Mouse (Mus musculus) right cerebral cortex, postnatal 10 days (tissue): ENCODE data around the gene Mrpl52.

Experiments
- DNase-seq, 2 experiments: peaks; one replicate each; pipeline ENCODE4 v3.0.0; 2021; ENCODE audit warnings: low spot score in 2 of 2

The Mrpl52 gene

DNA sequence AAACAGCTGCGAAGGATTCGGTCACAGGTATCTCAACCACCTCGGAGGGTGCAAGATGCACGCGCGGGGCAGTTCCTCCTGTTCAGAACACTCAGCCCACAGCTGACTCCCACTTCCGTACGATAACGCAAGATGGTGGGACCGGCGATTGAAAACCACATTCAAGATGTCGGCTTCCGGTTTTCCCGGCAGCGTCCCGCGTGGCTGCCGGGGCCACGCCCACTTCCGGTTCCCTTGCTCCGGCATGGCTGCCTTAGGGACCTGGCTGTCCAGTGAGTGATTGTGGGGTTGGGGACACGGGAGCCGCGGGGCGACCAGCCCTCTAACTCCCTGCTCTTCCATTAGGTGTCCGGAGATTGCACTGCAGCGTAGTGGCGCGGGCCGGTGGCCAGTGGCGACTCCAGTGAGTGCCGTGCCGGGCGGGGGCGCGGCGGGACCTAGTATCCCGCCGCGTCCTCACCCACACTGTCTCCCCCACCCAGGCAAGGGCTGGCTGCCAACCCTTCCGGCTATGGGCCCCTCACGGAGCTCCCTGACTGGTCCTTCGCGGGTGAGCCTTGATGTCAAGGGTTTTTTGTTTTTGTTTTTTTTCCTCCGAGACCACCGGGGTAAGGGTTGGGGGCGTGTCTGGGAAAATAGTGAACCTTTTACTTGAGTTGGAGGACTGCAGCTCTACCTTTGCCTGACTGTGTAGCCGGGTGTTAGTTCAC lies at the start of gene Mrpl52:
Gene Mrpl52 (plus strand): TSS at position 221 of the 710 bp plus-strand sequence.
- peak; percentile 95 to 96 for DNase-seq

DNA sequence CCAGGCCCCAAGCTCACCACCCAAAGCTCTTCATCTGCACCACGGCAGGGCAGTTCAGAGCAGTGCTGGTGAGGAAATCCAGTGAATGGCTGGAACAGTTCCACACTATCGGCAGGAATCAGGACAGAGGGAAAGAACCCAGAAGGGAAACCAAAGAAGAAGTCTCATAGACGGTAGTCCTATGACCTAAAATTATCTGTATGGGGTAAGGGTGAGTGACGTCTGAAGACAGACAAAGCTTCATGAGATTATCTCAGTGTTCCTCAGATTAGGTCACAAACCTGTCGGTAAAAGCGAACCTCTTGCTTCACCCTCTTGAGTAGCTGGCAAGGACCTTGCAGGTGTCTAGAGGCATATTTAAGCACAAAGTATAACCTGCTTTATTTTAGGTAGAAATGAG lies 49.5 kb upstream of the Mrpl52 start:
- DNase-seq, result no peak

GRCm38 (mm10) chr14:54379571-54379970 lies 47.1 kb upstream of the Mrpl52 start:
- DNase-seq, result no peak

- no peak for DNase-seq
These were observed 46.1 kb upstream of the Mrpl52 start for GRCm38 (mm10) chr14:54380616-54381015.

DNA sequence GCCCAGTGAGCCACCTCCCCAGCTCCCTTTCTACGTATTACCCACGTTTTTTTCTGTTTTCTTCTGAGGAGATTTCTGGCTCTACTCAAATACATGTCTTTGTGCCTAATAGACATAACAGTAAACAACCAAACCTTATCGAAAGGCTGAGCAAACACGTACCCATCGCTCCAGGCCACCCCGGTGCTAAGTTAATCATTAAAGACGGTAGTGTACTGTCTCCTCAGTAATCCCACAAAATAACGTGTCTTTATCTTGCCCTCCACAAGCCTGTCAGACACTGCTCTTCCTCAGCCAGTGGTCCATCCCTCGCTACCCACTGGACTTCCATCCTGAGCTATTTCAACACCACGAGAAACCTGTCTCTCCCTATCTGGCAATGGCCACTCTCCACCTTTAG lies 44.9 kb upstream of the Mrpl52 start:
- DNase-seq, result no peak

GRCm38 (mm10) chr14:54382641-54383040 lies 44.1 kb upstream of the Mrpl52 start:
- DNase-seq, result peak in 1 of 2 experiments; percentile 40

DNA sequence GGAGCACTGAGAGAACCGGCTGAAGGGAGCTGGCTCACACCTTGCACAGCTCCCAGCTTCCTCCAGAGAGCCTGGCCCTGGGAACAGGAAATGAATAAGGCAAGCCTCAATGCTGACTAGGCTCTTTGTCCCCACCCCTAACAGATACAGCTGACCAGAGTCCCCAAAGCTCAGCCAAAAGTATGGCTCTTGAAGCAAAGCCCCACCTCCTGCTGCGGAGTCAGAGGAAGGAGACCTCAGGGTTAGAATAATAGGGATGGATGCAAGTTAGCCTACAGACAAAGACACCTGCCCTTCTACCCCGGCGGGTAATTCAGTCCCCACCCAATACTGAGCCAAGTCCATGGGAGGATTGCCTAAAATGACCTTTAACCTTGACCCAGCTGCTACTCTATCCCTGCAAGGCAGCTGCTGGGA lies 43.3 kb upstream of the Mrpl52 start:
- DNase-seq, result peak; percentile 28 to 41

DNA sequence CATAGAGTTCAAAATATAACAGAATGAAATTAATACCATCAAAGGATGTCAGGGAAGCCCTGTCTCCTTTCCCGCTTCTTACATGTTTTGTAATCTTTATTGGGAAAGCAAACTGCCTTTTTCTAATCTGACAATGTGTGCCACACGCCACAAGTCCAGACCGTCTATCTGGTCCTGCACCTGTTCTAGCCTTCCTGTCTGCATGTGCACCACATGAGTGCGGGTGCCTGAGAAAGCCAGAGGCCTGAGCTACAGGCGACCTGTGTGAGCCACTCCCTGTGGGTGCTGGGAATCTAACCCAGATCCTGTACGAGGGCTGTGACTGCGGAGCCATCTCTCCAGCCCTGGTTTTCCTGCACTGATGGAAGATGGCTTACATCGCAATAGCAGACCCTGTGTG lies 42.3 kb upstream of the Mrpl52 start:
- DNase-seq, result no peak

- no peak for DNase-seq
These were observed 40.6 kb upstream of the Mrpl52 start for GRCm38 (mm10) chr14:54385968-54386618.

DNA sequence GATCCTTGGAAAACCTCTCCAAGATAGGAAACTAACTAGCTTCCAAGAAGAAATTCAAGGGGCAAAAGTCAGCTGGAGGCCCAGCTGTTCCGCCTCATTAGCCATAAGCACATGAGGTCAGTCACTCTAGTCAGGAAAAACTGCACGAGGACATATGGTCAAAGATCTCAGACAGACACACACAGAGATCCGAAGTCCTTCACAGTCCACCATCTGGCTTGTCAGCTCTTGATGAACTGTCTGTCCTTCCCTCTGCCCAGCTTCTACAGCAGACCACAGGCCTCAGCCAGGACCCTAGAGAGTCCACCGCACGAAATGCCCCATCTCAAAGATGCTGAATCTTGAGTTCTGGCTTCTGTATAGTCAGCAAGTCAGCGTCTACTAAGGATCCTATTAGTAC lies 39.2 kb upstream of the Mrpl52 start:
- DNase-seq, result no peak

GRCm38 (mm10) chr14:54390843-54391242 lies 35.9 kb upstream of the Mrpl52 start:
- no peak for DNase-seq

DNA sequence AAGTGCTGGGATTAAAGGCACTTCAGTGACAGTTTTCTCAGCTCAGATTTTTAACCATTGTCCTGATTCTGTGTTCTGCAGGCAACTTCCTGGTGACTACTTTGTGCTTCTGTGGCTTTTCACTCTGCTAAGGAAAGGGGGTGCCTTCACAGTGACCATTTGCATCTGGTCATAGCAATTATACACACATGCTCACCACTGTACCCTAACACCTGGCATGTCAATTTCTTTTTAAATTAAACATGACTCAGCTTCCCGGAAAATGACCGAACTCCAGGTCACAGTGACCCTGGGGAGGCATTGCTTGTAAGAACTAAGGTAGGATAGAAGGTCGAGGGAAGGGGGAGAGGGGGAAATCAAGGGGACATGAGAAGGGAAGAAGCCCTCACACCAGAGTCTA lies 32.9 kb upstream of the Mrpl52 start:
- DNase-seq, result no peak

DNA sequence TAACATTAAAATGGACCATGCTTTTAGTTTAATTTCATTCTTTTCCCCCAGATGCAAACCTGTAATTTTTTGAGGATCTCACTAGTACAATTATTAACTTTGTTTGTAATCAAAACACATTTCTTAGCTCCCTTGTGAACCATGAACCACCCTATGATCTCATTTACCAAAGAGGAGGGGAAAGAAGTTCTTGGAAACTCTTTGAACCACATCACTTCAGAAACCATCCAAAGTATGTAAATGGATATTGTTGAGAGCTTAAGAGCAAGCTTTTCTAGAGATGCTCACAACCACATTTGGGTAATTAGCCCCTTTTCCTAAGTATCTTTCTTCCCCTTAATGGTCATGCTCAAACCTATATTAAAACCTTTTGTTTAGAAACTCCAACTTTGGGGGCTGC lies 32.4 kb upstream of the Mrpl52 start:
- DNase-seq, result no peak

DNA sequence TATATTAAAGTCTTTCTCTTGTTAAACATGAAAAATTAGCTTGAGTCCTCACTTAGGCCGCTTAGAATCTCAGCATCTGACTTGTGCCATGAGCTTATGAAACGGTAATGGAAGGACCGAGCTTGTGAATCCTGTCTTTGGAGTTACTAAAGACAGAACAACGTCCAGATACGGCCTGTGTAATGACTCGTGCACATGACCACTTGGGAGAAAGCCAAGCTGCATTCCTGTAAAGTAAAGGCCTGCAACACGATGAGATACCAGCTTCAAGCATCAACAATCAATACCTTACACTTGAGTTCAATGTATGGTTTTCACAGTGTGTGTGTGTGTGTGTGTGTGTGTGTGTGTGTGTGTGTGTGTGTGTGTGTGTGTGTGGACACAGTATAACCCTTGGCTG lies 30.0 kb upstream of the Mrpl52 start:
- no peak for DNase-seq

DNA sequence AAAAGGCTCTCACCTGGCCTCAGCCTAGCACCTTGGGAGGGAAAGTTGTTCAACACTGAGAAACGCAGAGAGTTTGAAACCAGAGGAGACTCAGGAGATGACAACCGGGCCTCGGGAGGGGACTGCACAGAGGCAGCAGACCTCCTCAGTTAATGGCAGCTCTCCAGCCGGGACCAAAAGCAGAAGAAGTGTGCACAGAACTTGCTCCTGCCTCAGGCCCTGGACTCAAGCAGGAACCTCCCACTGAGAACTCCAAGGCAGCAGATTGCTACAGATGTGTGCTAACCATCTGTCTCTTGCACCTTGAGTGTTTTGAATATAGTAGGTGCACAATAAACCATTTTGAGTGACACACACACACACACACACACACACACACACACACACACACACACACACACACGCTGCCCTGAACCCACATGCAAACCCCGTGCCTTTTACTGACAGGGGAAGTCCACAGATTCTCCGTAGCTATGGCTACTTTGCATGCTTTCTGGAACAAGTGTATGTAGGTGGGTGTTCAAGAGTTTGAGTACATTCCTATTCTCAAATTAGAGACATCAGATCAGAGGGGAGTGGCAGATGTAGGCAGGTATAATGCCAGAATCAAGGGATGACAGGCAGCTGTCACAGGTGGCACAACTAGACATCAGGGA lies 28.7 kb upstream of the Mrpl52 start:
- DNase-seq, result peak; percentile 44

GRCm38 (mm10) chr14:54398528-54398916 lies 28.2 kb upstream of the Mrpl52 start:
- DNase-seq, result no peak

DNA sequence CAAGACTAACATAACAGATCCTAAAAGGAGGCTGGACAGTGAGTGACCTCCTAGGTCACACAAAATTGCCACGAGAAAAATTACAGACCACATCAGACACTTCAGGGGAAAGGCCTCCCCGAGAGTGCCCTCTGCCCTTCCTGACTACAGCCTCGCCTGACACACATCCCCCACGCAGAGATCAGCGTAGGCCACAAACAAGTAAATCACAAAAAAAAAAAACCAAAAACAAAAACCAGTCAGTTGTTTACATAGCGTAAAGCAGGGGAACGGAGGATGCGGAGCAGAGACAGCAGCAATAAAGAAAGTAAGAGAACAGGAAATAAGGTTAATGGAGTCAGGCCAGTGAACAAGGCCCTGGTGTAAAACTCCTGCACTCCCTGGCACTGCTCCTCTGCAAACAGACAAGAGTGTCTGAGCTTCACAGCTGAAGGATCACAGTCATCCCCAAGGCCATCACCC lies 27.8 kb upstream of the Mrpl52 start:
- DNase-seq, result no peak

DNA sequence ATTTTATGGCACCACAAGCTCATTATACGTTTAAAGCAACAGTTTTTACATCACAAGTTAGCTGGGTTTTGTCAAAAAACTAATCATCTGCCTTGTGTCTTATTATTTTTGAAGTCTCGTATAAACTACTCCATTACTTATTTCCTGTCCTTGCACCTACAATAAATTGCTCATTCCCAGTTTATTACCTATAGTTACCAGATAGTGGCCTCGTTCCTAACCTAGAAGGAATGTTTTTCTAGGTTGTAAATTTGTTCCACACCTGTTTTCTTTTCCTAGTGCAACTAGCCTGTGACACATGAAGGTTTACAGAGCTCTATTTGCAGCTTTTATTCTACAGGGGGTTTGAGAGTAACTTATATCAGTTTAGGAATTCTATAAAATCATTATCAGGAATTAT lies 25.0 kb upstream of the Mrpl52 start:
- DNase-seq, result no peak

- DNase-seq, result peak in 1 of 2 experiments; percentile 37
These were observed 18.2 kb upstream of the Mrpl52 start for GRCm38 (mm10) chr14:54408336-54409056.

DNA sequence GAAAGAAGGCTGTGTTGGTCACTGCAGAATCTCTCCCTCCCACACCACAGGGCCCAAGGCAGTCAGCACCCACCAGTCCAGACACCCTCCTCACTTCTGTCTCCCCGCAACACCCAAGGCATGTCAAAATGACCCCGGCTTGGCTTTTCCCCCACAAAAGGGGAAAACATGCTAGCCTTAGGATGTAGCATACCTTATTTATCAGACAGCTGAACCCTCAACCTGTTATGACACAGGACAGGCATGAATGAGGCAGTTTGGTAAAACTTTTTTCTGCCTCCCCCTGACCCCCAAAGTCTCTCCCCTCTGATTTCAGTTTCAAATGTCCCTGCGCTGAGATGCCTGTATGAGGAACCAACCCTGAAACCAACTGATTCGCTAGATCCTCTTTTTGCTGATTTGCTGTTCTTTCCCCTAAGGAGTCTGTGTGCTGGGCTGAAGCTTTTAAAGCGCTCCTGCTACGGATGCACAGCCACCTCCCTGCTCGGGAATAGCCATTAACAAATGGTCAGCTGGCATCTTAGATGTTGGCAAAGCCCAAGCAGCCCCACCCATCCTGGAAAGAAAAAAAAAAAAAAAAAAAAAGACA lies 17.6 kb upstream of the Mrpl52 start:
- no peak for DNase-seq

DNA sequence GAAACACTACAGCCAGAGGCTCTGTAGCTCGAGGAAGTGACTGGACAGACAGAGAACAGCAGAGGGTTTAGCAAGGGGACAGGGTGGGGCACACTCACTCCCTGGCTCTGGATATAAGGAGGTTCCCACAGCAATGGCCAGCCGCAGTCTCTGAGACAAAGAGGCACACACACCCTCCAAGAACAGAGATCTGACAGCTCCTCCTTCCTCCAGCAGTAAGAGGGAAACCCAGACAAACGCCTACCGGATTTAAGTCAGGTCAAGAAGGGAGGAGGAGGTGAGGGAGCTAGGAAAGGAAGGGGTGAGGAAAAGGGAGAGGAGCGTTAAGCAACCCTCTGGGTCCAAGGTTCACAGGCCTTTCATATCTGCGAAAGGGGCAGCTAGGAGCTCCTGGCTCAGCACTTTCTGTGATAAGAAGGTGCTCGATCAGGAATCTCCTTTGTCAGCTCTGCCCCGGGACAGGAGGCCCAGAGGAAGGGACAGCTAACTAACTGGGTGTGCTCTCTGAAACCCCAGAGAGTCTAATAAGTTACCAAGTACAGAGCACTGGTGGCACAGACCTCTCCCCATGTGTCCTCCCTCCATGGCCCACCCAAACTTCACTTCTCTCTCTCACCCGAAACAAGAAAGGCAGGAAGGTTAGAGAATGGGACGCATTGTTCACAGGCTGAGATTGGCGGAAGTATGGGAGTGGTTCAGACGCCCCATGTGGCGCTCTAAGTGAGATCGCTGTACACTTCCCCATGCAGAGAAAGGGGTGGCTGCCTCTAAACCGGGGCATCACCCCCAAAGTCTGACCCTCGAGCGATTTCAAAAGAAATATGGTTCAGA lies 16.5 kb upstream of the Mrpl52 start:
- no peak for DNase-seq
